Mouse (Mus musculus): ENCODE data around the gene 4933430I17Rik.

- no peak for TF ChIP-seq CTCF (IDR thresholded peaks at IDR 0.05; ENCODE audit: extremely low read depth, insufficient read length, insufficient replicate concordance, low read depth, low read length)
- TF ChIP-seq POLR2A (IDR thresholded peaks at IDR 0.05; ENCODE audit: low read depth, low read length): peak; percentile 86
Observed at GRCm38 (mm10) chr4:62501964-62502732, 23.0 kb upstream of the 4933430I17Rik start.
